Mouse (Mus musculus) adrenal gland, postnatal 36 days (tissue): Measurements from ENCODE around the gene Zfp599. TPM values are rescaled to one million over a fixed set of nuclear protein-coding genes. Genes with fewer than 3 reads are reported as not detected.
A peak's percentile ranks its signal among the peaks of the same experiment; 100 is the strongest.

Experiments
- DNase-seq, 2 experiments: peaks; one replicate each; pipeline ENCODE4 v3.0.0; 2021; ENCODE audit warnings: mixed read lengths in 1 of 2
- total RNA-seq, 2 experiments: library from RNA; stranded (reverse); gene quantifications; 2 replicates each; pipeline ENCODE4 v1.2.3; 2021

Zfp599 gene
- total RNA-seq, 2 experiments from 2014 or later, result 0.69 to 0.73 TPM

GRCm38 (mm10) chr9:22224066-22224465 lies 35.6 kb downstream of the Zfp599 start:
- peak in 1 of 2 experiments; percentile 13 for DNase-seq

- no peak for DNase-seq
Measured at GRCm38 (mm10) chr9:22217858-22218493, 41.7 kb downstream of the Zfp599 start.

GRCm38 (mm10) chr9:22216705-22217104 lies 43.0 kb downstream of the Zfp599 start:
- DNase-seq, result no peak

GRCm38 (mm10) chr9:22214549-22214948 lies 45.1 kb downstream of the Zfp599 start:
- DNase-seq, result no peak

- peak; percentile 52 for DNase-seq
Measured at GRCm38 (mm10) chr9:22213785-22214194, 45.9 kb downstream of the Zfp599 start.

Other genes with a start within 250 kb of the Zfp599 start
- gene Elavl3, start 207.9 kb downstream of the Zfp599 start, total RNA-seq, result 1 to 10 TPM; 1.1 to 2.0 TPM
- under 1 TPM in 1 of 2 experiments, not detected in 1; 0.56 TPM for gene Gm49318, start 188.6 kb downstream of the Zfp599 start, total RNA-seq
- gene Zfp653, start 188.5 kb downstream of the Zfp599 start, total RNA-seq, result 10 to 100 TPM; 10.2 to 10.3 TPM
- gene Ecsit, start 174.5 kb downstream of the Zfp599 start, total RNA-seq, result 10 to 100 TPM; 51.6 to 63.7 TPM
- 1 to 10 TPM; 1.5 TPM for gene Cnn1, start 160.7 kb downstream of the Zfp599 start, total RNA-seq
- gene Elof1, start 142.7 kb downstream of the Zfp599 start, total RNA-seq, result 10 to 100 TPM; 73.7 to 78.1 TPM
- 10 to 100 TPM; 43.2 to 67.9 TPM for gene Acp5, start 124.2 kb downstream of the Zfp599 start, total RNA-seq
- 10 to 100 TPM; 50.3 to 59.1 TPM for gene Pigyl, start 103.0 kb downstream of the Zfp599 start, total RNA-seq
- gene Zfp872, start 71.8 kb downstream of the Zfp599 start, total RNA-seq, result 1 to 10 TPM; 2.7 to 4.3 TPM
- gene Zfp809, start 34.2 kb downstream of the Zfp599 start, total RNA-seq, result 10 to 100 TPM; 36.9 to 45.3 TPM
- gene Zfp810, start 47.8 kb upstream of the Zfp599 start, total RNA-seq, result 1 to 10 TPM; 5.3 to 8.3 TPM
- gene Anln, start 129.3 kb upstream of the Zfp599 start, total RNA-seq, result 1 to 10 TPM; 6.5 to 6.7 TPM
- 1 to 10 TPM; 6.6 TPM for gene 9530077C05Rik, start 151.6 kb upstream of the Zfp599 start, total RNA-seq
- gene Gm17545, start 194.4 kb upstream of the Zfp599 start, total RNA-seq, result not detected
- gene Rp9, start 209.8 kb upstream of the Zfp599 start, total RNA-seq, result 10 to 100 TPM; 29.0 to 42.6 TPM
- 10 to 100 TPM; 13.2 to 13.4 TPM for gene Bbs9, start 215.8 kb upstream of the Zfp599 start, total RNA-seq